Mouse (Mus musculus): ENCODE measurements around the gene Lgr5. TPM values are rescaled to one million over a fixed set of nuclear protein-coding genes. Genes with fewer than 3 reads are reported as not detected.

Gene Lgr5
- polyA plus RNA-seq, 2 experiments = 0.76 to 0.84 TPM

DNA sequence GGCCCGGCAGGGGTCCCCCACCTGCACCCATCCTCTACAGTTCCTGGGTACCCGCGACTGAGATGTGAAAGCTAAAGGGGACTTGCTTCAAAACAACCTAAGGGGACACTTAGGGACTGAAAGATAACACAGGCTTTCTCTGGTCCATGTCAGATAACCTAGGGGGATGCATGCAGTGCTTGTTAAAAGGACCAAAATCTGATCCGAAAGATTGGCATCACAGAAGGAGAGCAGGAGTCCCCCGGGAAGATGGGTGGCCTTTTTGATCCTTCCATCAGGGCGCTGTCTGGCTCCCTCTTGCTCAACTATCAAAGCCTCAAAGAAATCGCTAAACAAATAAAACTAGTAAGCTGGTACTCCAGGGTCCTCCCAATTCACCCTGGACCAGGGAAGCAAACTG is 399 bp upstream of the Lgr5 start:
- 3% methylated on average over 7 of the region's 7 CpGs for WGBS (ENCODE audit: insufficient replicate concordance)
- Histone ChIP-seq H3K4me1 (replicated peaks; ENCODE audit: control insufficient read depth in 2 of 2, insufficient read depth in 2 of 2, low read length in 1 of 2) (no peaks in the 10 kb centered on the region), H3K4me2 (ENCODE audit: low read depth) (peak overlapping the region; percentile 48), H3K9ac (replicated peaks) (no peak overlapping the region), H3K27me3 (ENCODE audit: control insufficient read depth, insufficient read depth, low read length) (peaks cover 36% of the 10 kb centered on the region), H3K9me3 (ENCODE audit: control insufficient read depth, low read length) (no peaks in the 10 kb centered on the region), H3K27ac (no peak overlapping the region), H3K4me3 (ENCODE audit: insufficient read depth in 1 of 2, low read depth in 2 of 2, low read length in 2 of 2) (peak overlapping the region in 1 of 2 experiments; percentile 49; a peak in 2 of 4 replicates), H3K36me3 (replicated peaks; ENCODE audit: control insufficient read depth, insufficient read depth, low read depth) (no peaks in the 10 kb centered on the region)
- TF ChIP-seq EP300 (IDR thresholded peaks at IDR 0.05; ENCODE audit: low read depth) (no peak), CTCF (IDR thresholded peaks at IDR 0.05; ENCODE audit: low read depth) (no peak)
- DNase-seq (ENCODE audit: low read depth in 3 of 3, low spot score in 3 of 3) (no peak), ATAC-seq (ENCODE audit: insufficient read depth) (no peak)

- no peak overlapping the region for H3K27ac ChIP-seq
- WGBS (ENCODE audit: insufficient replicate concordance) = under 1% methylated on average over 41 of the region's 41 CpGs
- DNase-seq (ENCODE audit: low read depth in 3 of 3, low spot score in 3 of 3) = peak in 2 of 3 experiments; percentile 17 to 20
- H3K36me3 ChIP-seq (replicated peaks; ENCODE audit: control insufficient read depth, insufficient read depth, low read depth) = no peaks in the 10 kb centered on the region
- no peaks in the 10 kb centered on the region for H3K4me1 ChIP-seq (replicated peaks; ENCODE audit: control insufficient read depth in 2 of 2, insufficient read depth in 2 of 2, low read length in 1 of 2)
- TF ChIP-seq EP300 (IDR thresholded peaks at IDR 0.05; ENCODE audit: low read depth) (no peak), CTCF (IDR thresholded peaks at IDR 0.05; ENCODE audit: low read depth) (no peak)
- H3K9me3 ChIP-seq (ENCODE audit: control insufficient read depth, low read length) = no peaks in the 10 kb centered on the region
- peak; percentile 64 for ATAC-seq (ENCODE audit: insufficient read depth)
- H3K4me3 ChIP-seq (ENCODE audit: insufficient read depth in 1 of 2, low read depth in 2 of 2, low read length in 2 of 2) = peak overlapping the region; percentile 49
- H3K9ac ChIP-seq (replicated peaks) = no peak overlapping the region
- H3K27me3 ChIP-seq (ENCODE audit: control insufficient read depth, insufficient read depth, low read length) = peaks cover 36% of the 10 kb centered on the region
- H3K4me2 ChIP-seq (ENCODE audit: low read depth) = peak overlapping the region; percentile 48
Observed at GRCm38 (mm10) chr10:115586246-115587231, 1.0 kb downstream of the Lgr5 start.

- Histone ChIP-seq H3K9ac (replicated peaks) (no peak overlapping the region), H3K4me3 (ENCODE audit: insufficient read depth in 1 of 2, low read depth in 2 of 2, low read length in 2 of 2) (peak overlapping the region; percentile 49; a peak in 3 of 4 replicates), H3K36me3 (replicated peaks; ENCODE audit: control insufficient read depth, insufficient read depth, low read depth) (no peaks in the 10 kb centered on the region), H3K27ac (no peak overlapping the region), H3K27me3 (ENCODE audit: control insufficient read depth, insufficient read depth, low read length) (peaks cover 36% of the 10 kb centered on the region), H3K4me2 (ENCODE audit: low read depth) (peak overlapping the region; percentile 48), H3K4me1 (replicated peaks; ENCODE audit: control insufficient read depth in 2 of 2, insufficient read depth in 2 of 2, low read length in 1 of 2) (no peaks in the 10 kb centered on the region), H3K9me3 (ENCODE audit: control insufficient read depth, low read length) (no peaks in the 10 kb centered on the region)
- DNase-seq (ENCODE audit: low read depth in 3 of 3, low spot score in 3 of 3) (no peak), ATAC-seq (ENCODE audit: insufficient read depth) (no peak)
- under 1% methylated on average over 21 of the region's 21 CpGs for WGBS (ENCODE audit: insufficient replicate concordance)
- TF ChIP-seq EP300 (IDR thresholded peaks at IDR 0.05; ENCODE audit: low read depth) (no peak), CTCF (IDR thresholded peaks at IDR 0.05; ENCODE audit: low read depth) (no peak)
Observed at GRCm38 (mm10) chr10:115585491-115586245, 1.9 kb downstream of the Lgr5 start.

GRCm38 (mm10) chr10:115584656-115585055 is 2.9 kb downstream of the Lgr5 start:
- H3K9ac ChIP-seq (replicated peaks) = no peak overlapping the region
- DNase-seq (ENCODE audit: low read depth in 3 of 3, low spot score in 3 of 3) = no peak
- no peaks in the 10 kb centered on the region for H3K36me3 ChIP-seq (replicated peaks; ENCODE audit: control insufficient read depth, insufficient read depth, low read depth)
- H3K4me3 ChIP-seq (ENCODE audit: insufficient read depth in 1 of 2, low read depth in 2 of 2, low read length in 2 of 2) = no peak overlapping the region
- no peaks in the 10 kb centered on the region for H3K4me1 ChIP-seq (replicated peaks; ENCODE audit: control insufficient read depth in 2 of 2, insufficient read depth in 2 of 2, low read length in 1 of 2)
- no peak overlapping the region for H3K4me2 ChIP-seq (ENCODE audit: low read depth)
- no peak for ATAC-seq (ENCODE audit: insufficient read depth)
- peaks cover 36% of the 10 kb centered on the region for H3K27me3 ChIP-seq (ENCODE audit: control insufficient read depth, insufficient read depth, low read length)
- no peak for TF ChIP-seq CTCF (IDR thresholded peaks at IDR 0.05; ENCODE audit: low read depth)
- no peak for TF ChIP-seq EP300 (IDR thresholded peaks at IDR 0.05; ENCODE audit: low read depth)
- no peaks in the 10 kb centered on the region for H3K9me3 ChIP-seq (ENCODE audit: control insufficient read depth, low read length)
- no peak overlapping the region for H3K27ac ChIP-seq
- WGBS (ENCODE audit: insufficient replicate concordance) = 20% methylated on average over 13 of the region's 14 CpGs

GRCm38 (mm10) chr10:115583071-115583470 is 4.5 kb downstream of the Lgr5 start:
- no peak overlapping the region for H3K4me2 ChIP-seq (ENCODE audit: low read depth)
- no peak for ATAC-seq (ENCODE audit: insufficient read depth)
- no peaks in the 10 kb centered on the region for H3K36me3 ChIP-seq (replicated peaks; ENCODE audit: control insufficient read depth, insufficient read depth, low read depth)
- H3K27me3 ChIP-seq (ENCODE audit: control insufficient read depth, insufficient read depth, low read length) = peaks cover 34% of the 10 kb centered on the region
- H3K9ac ChIP-seq (replicated peaks) = no peak overlapping the region
- no peak overlapping the region for H3K4me3 ChIP-seq (ENCODE audit: insufficient read depth in 1 of 2, low read depth in 2 of 2, low read length in 2 of 2)
- H3K4me1 ChIP-seq (replicated peaks; ENCODE audit: control insufficient read depth in 2 of 2, insufficient read depth in 2 of 2, low read length in 1 of 2) = no peaks in the 10 kb centered on the region
- no peak for DNase-seq (ENCODE audit: low read depth in 3 of 3, low spot score in 3 of 3)
- H3K9me3 ChIP-seq (ENCODE audit: control insufficient read depth, low read length) = no peaks in the 10 kb centered on the region
- TF ChIP-seq EP300 (IDR thresholded peaks at IDR 0.05; ENCODE audit: low read depth) = no peak
- TF ChIP-seq CTCF (IDR thresholded peaks at IDR 0.05; ENCODE audit: low read depth) = no peak
- WGBS (ENCODE audit: insufficient replicate concordance) = 55% methylated on average over 3 of the region's 3 CpGs
- H3K27ac ChIP-seq = no peak overlapping the region
